Mouse (Mus musculus): ENCODE measurements at regions not wholly inside any gene's neighbourhood (a gene's known extent, or its start where the extent isn't known, plus 50 kb on each side); places are given as distances from the start of the nearest gene placed in this dataset.
A peak's percentile ranks its signal among the peaks of the same experiment; 100 is the strongest.

DNA sequence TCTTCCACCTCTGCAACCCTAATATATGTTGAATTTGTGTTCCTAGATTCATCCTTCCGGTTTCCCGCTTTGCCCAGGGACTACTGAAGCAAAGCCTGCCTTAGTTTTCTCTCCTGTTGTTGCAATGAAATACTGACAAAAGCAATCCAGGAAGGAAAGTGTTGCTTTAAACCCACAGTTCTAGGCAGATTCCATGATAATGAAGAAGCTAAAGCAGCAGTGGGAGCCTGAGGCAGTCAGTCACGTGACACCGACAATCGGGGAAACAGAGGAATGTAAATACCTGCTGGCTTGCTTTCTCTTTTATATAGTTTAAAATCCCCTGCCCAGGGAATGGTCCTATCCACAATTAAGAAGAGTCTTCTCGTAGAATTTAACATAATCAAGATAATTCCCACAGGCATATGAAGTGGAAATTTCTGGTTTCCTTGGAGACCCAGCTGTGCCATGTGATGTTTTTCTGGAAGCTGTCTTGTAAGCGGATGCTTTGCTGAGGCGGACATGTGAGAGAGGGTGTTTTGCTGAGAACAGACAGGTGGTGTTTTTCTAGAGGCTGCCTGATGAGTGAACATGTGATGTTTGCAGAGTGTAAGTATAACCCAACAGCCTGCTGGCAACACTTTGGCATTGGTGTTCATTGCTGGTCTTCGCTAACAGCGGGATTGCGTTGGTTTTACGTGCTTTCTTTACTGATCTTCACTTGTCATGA, 398.0 kb downstream of the Prim2 start:
- DNase-seq (ENCODE audit: low spot score in 2 of 2), result peak; percentile 36 to 49

GRCm38 (mm10) chr1:33269162-33269561, 400.4 kb downstream of the Prim2 start:
- DNase-seq (ENCODE audit: low spot score in 2 of 2), result peak in 1 of 2 experiments; percentile 10

DNA sequence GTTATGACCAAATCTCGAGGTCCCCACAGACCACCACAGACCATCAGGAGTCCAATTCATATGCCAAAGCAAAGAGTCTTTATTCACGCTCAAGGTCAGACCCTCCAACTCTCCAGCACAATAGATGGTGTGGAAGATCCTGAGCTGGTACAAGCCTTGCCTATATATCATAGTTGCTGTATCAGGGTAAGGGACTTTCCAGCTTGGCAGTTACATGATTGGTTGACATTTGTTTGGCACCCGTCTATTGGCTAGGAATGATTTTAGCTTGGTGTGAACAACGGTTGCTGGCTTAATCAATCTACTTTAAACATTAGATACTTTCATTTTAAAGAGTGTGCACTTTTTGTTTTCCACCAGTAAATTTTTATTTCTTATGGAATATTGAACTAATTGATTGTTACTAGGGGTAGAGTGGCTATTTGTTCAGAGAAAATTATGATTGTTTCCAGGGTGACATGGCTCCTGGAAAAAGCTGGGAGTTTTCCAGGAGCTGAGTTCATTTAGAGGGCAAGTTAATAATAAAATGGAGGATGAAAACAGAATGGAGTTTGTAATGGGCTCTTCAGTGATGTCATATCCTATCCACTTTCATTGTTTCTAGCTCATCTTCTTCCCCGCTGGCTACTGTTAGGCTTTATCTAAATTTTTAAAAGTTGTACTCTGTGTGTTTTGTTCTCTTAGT, 403.7 kb downstream of the Prim2 start:
- no peak for DNase-seq (ENCODE audit: low spot score in 2 of 2)

DNA sequence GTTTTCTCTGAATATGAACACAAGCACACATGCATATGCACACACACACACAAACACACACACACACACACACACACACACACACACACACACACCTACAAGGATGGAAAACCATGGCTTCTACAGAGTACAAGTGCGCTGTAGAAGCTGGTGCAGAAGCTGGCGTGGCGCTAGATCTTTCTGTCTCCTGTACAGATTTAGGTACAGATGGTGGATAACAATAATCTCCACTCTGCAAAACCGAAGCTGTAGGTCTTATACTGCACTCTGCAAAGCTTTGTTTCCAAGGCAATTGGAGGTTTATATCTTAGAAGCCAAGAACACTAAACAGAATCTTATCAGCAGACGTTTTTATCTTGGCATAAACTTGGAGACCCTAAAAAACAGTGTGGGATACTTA, 420.1 kb downstream of the Prim2 start:
- no peak for DNase-seq (ENCODE audit: low spot score in 2 of 2)

- no peak for DNase-seq (ENCODE audit: low spot score in 2 of 2)
Measured at GRCm38 (mm10) chr1:33247076-33247475, 422.5 kb downstream of the Prim2 start.

- no peak for DNase-seq (ENCODE audit: low spot score in 2 of 2)
Measured at GRCm38 (mm10) chr1:33245186-33245585, 424.4 kb downstream of the Prim2 start.

- no peak for DNase-seq (ENCODE audit: low spot score in 2 of 2)
Measured at GRCm38 (mm10) chr1:33244691-33245090, 424.9 kb downstream of the Prim2 start.

DNA sequence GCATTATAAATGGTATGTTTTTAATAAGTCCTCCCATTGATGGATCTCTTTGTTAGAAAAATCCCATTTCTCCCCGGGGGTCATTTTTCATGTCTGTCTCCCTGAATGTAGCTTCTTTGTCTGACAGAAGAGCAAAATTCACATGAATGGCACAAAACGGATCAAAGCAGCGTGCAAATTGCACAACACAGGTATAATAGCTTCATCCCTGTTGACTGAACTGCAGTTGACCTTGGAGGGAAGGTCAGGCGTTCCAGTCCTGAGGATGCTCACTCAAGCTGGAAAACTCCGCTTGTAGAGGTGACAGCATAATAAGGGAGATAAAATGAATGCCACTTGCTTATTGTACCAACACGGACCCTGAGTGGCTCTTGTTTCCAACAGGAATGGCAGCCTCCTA, 446.6 kb downstream of the Prim2 start:
- DNase-seq (ENCODE audit: low spot score in 2 of 2), result no peak

DNA sequence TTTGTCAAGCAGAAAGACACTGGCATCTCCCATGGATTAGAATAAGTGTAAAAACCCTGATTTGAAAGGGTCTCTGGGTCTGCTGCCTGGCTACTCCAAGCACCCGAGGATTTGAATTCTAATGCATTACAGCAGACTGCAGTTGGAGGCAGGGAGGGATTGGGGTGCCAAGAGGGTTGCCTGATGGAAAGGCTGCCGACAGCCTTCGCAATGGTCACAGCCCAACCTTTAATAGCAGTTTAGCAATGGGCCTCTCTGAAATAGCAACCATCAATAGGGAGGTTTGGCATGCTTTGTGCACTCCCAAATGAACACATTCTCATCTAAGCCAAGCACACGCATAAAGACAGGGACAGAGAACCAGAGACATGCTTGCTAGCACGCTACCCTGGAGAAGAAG, 454.8 kb downstream of the Prim2 start:
- peak; percentile 34 to 60 for DNase-seq (ENCODE audit: low spot score in 2 of 2)

GRCm38 (mm10) chr1:33214394-33214793, 455.2 kb downstream of the Prim2 start:
- DNase-seq (ENCODE audit: low spot score in 2 of 2), result no peak

DNA sequence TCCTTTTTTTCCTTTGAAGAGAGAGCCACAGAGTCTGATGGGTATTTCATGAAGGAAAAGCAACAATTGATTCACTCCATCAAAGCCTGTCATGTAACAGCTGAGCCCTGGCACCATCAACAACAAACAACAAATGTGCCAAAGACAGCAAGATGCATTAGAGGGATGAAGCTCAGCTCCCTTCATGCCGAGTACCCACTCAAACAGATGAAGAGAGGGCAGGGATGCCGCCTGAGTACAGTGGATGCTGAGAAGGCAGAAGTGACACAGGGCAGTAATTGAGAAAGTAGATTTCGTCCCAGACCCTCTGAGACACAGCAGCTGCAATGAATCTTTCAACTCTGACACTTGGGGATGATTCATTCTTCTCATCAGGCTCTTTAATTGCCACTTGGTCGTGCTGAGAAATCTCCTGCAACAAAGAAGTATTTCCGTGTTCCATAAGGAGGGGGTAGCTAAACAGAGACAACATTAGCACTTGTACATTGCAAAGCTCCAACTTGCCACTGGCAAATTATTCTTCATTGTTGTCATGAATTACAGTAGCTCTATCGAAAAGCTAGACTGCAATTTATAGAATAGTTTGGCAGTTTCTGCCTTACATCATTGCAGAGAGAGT, 467.9 kb downstream of the Prim2 start:
- DNase-seq (ENCODE audit: low spot score in 2 of 2), result peak; percentile 20 to 57

- no peak for DNase-seq (ENCODE audit: low spot score in 2 of 2)
Measured at GRCm38 (mm10) chr1:33195114-33195513, 474.5 kb downstream of the Prim2 start.

- peak; percentile 43 to 46 for DNase-seq (ENCODE audit: low spot score in 2 of 2)
Measured at GRCm38 (mm10) chr1:33174646-33175435, 494.8 kb downstream of the Prim2 start.

DNA sequence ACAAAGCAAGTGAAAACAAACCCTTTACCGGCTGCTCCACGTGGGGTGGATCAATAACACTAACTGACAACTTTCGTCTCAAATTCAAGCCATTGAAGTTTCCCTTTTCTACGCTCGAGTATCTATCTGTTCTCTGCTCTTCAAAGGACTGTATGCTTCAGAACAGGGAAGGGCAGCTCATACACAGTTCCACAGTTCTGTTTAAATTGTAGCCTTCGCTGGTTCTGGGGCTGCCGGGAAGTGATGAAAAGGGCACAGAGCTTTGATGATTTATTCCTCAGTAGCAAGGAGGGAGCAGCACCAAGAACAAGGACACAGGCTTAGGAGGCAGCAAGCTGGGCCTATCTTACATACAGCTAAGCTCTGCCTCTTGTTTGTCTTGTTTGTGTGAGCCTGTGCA, 532.6 kb downstream of the Prim2 start:
- no peak for DNase-seq (ENCODE audit: low spot score in 2 of 2)

- no peak for DNase-seq (ENCODE audit: low spot score in 2 of 2)
Measured at GRCm38 (mm10) chr1:33130351-33130750, 539.2 kb downstream of the Prim2 start.

DNA sequence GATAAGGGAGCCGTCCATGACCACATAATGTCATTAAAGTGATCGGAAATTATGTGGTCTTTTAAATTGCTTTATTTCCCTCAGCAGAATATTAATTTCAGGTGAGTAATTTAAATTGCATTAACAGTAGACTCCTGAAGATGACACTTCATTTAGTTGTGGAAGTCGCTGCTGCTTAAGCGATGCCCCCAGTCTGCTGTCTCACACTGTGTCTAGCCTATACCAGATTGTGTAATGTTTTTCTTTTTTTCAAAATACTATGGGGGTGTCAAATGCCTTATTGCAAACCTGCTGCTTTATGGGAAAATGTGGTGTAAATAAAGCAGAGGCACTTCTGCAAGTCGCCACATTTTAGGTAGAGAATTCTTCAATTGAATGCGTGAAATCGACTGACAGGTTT, 544.5 kb downstream of the Prim2 start:
- peak in 1 of 2 experiments; percentile 11 for DNase-seq (ENCODE audit: low spot score in 2 of 2)

DNA sequence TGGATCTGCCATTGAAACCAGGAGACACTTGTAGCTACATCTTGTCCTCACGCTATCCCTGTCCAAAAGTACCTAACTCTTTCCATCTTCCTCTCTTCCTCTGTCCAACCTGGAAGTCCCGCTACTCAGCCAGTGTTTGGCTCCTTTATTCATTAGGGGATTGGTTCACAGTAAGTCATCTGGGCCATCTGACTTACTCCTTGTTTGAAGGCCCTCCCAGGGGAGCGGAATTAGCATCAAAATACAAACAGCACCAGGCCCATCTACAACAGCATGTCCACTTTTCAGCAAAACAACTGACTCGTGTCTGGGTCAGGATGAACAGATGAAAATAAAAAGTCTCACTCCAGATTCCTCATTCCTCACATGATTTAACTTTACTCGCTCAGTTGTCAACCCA, 559.2 kb upstream of the Gm5415 start:
- no peak for DNase-seq (ENCODE audit: low spot score in 2 of 2)

- no peak for DNase-seq (ENCODE audit: low spot score in 2 of 2)
Measured at GRCm38 (mm10) chr1:33104296-33104695, 557.2 kb upstream of the Gm5415 start.

GRCm38 (mm10) chr1:33098062-33098461, 551.0 kb upstream of the Gm5415 start:
- peak in 1 of 2 experiments; percentile 9 for DNase-seq (ENCODE audit: low spot score in 2 of 2)

GRCm38 (mm10) chr1:33096851-33097250, 549.8 kb upstream of the Gm5415 start:
- DNase-seq (ENCODE audit: low spot score in 2 of 2), result no peak

DNA sequence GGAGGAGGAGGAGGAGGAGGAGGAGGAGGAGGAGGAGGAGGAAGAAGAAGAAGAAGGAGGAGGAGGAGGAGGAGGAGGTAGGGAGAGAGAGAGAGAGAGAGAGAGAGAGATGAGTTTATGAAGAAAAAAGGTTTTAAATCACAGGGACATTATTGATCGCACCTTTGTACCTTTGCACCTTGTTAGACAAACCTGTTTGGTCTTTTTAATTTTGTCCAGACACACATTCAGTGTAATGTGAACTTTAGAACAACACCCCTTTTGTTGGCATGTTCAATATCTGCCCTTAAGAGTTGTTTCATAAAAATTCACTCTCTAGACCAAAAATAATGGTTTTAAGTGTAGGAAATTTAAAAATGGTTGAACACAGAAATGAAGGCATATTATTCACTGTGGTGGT, 527.5 kb upstream of the Gm5415 start:
- no peak for DNase-seq (ENCODE audit: low spot score in 2 of 2)

GRCm38 (mm10) chr1:33058010-33058409, 510.9 kb upstream of the Gm5415 start:
- DNase-seq (ENCODE audit: low spot score in 2 of 2), result no peak

Data from layer of hippocampus, postnatal 14 days (tissue).